Mouse (Mus musculus) cerebellum, adult 2 months (tissue): ENCODE measurements around the gene Ehd3. TPM values are rescaled to one million over a fixed set of nuclear protein-coding genes. Genes with fewer than 3 reads are reported as not detected.

Experiments used
- DNase-seq, 2 experiments: peaks; one replicate each; pipeline ENCODE4 v3.0.0; 2021
- H3K27ac ChIP-seq: fragments of 200-500 bp; 2 replicates; pipeline ENCODE4 v1.5.1; 2012; ENCODE audit warnings: low read length, control low read depth, inconsistent platforms; ENCODE audit not compliant: insufficient read depth
- H3K27me3 ChIP-seq: fragments of 200-500 bp; 2 replicates; pipeline ENCODE4 v1.6.1; 2012; ENCODE audit warnings: inconsistent platforms, mild to moderate bottlenecking, low read length, moderate library complexity; ENCODE audit not compliant: control insufficient read depth, insufficient read depth
- H3K4me1 ChIP-seq: fragments of 200-500 bp; 2 replicates; pipeline ENCODE4 v1.6.1; 2011; ENCODE audit warnings: low read length; ENCODE audit not compliant: control insufficient read depth, insufficient read depth
- H3K4me3 ChIP-seq: fragments of 200-500 bp; replicated peaks from 2 replicates; pipeline ENCODE3; 2011; ENCODE audit warnings: mild to moderate bottlenecking, low read depth, low read length, control low read depth; ENCODE audit not compliant: insufficient read depth
- CTCF ChIP-seq: fragments of 200-500 bp; IDR thresholded peaks from 2 replicates; pipeline ENCODE4 v1.5.1; 2011; ENCODE audit warnings: low read depth, mild to moderate bottlenecking, control low read depth, low read length, moderate library complexity, borderline replicate concordance; ENCODE audit not compliant: insufficient read depth
- POLR2A ChIP-seq: fragments of 200-500 bp; IDR thresholded peaks from 2 replicates; pipeline ENCODE4 v1.6.1; 2011; ENCODE audit warnings: low read length, control low read depth, borderline replicate concordance; ENCODE audit not compliant: insufficient read depth
- WGBS: fragments of 180-500 bp; shearing (Covaris S2); methylation state at CpG from one replicate; pipeline ENCODE4 v1.1.7; 2018; 5-methylcytosine and 5-hydroxymethylcytosine counted together
- polyA plus RNA-seq: library from polyadenylated mRNA; depleted of rRNA; stranded (reverse); fragments of >200 nt; gene quantifications from 2 replicates; pipeline ENCODE4 v1.2.3, GENCODE M21; 2012; rRNA removed

The Ehd3 gene
- polyA plus RNA-seq = 60.6 and 61.9 TPM in 2 replicates

- peak within 1 kb of the TSS; percentile 88 for H3K27ac ChIP-seq
- no peak for TF ChIP-seq CTCF
- TF ChIP-seq POLR2A = no peak
- H3K4me1 ChIP-seq = peaks cover 12% of the 10 kb centered on the region
- WGBS = 90% methylated on average over 5 of the region's 5 CpGs
- peak within 1 kb of the TSS; percentile 94 for H3K4me3 ChIP-seq
- DNase-seq = no peak
- H3K27me3 ChIP-seq = no peaks in the 10 kb centered on the region
Measured at GRCm38 (mm10) chr17:73803521-73804184, at the start of gene Ehd3. Gene Ehd3 (plus strand): TSS chr17:73804134.

GRCm38 (mm10) chr17:73770964-73771363 lies 33.0 kb upstream of the Ehd3 start:
- TF ChIP-seq CTCF = no peak
- no peak for TF ChIP-seq POLR2A
- no peaks in the 10 kb centered on the region for H3K4me1 ChIP-seq
- H3K27ac ChIP-seq = no peak overlapping the region
- DNase-seq = no peak
- no peaks in the 10 kb centered on the region for H3K27me3 ChIP-seq
- WGBS = 24% methylated on average over 8 of the region's 8 CpGs
- no peak overlapping the region for H3K4me3 ChIP-seq

- H3K27me3 ChIP-seq = no peaks in the 10 kb centered on the region; the same call in 1 of the 2 replicates
- TF ChIP-seq POLR2A (no peak), CTCF (no peak)
- no peaks in the 10 kb centered on the region for H3K4me1 ChIP-seq
- H3K27ac ChIP-seq = no peak overlapping the region
- H3K4me3 ChIP-seq = no peak overlapping the region
- 79% methylated on average over 8 of the region's 8 CpGs for WGBS
- no peak for DNase-seq
Measured at GRCm38 (mm10) chr17:73786642-73787311, 17.2 kb upstream of the Ehd3 start.

GRCm38 (mm10) chr17:73790284-73791020 lies 13.5 kb upstream of the Ehd3 start:
- Histone ChIP-seq H3K4me3 (no peak overlapping the region), H3K27ac (no peak overlapping the region), H3K4me1 (no peaks in the 10 kb centered on the region), H3K27me3 (no peaks in the 10 kb centered on the region)
- 16% methylated on average over 12 of the region's 12 CpGs for WGBS
- no peak for DNase-seq
- TF ChIP-seq POLR2A (no peak), CTCF (no peak)

- WGBS = 82% methylated on average over 6 of the region's 6 CpGs
- Histone ChIP-seq H3K4me3 (no peak overlapping the region), H3K4me1 (no peaks in the 10 kb centered on the region), H3K27ac (no peak overlapping the region), H3K27me3 (no peaks in the 10 kb centered on the region)
- TF ChIP-seq POLR2A (no peak), CTCF (no peak)
- DNase-seq = no peak
Measured at GRCm38 (mm10) chr17:73796789-73797188, 7.1 kb upstream of the Ehd3 start.

GRCm38 (mm10) chr17:73797706-73798105 lies 6.2 kb upstream of the Ehd3 start:
- no peak for DNase-seq
- 86% methylated on average over 4 of the region's 4 CpGs for WGBS
- TF ChIP-seq CTCF (no peak), POLR2A (no peak)
- no peaks in the 10 kb centered on the region for H3K27me3 ChIP-seq
- H3K4me3 ChIP-seq = no peak overlapping the region
- H3K4me1 ChIP-seq = no peaks in the 10 kb centered on the region
- H3K27ac ChIP-seq = no peak overlapping the region

GRCm38 (mm10) chr17:73804592-73805271 lies 798 bp downstream of the Ehd3 start:
- H3K4me1 ChIP-seq = peaks cover 21% of the 10 kb centered on the region
- DNase-seq = peak; percentile 95 to 97
- H3K27me3 ChIP-seq = no peaks in the 10 kb centered on the region
- under 1% methylated on average over 45 of the region's 45 CpGs for WGBS
- TF ChIP-seq CTCF (peak; percentile 73), POLR2A (peak; percentile 60; the same call in 1 of the 2 replicates)
- peak overlapping the region; percentile 94 for H3K4me3 ChIP-seq
- peak overlapping the region; percentile 88 for H3K27ac ChIP-seq
